Mouse (Mus musculus): Measurements from ENCODE around the gene Apol7a.
A peak's percentile ranks its signal among the peaks of the same experiment; 100 is the strongest.

Gene Apol7a

DNA sequence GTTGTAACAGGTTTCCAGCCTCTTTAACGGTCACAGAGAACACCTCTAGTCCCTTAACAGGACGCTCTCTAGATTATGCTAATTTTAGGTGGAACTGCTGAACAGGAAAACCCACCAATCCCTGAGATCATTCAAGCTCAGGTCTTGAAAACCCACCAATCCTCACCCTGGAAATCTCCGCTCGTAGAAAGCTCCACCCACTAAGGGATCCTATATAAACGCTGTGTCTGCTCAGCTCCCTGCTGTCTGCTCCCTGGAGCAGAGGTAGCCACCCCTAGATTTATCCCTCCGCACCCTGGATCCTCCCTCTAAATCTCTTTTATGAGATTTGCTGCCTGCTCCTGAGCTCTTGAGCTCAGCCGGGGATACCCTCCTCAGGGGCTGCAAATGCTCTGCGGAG, 28.3 kb downstream of the Apol7a start:
- no peak for DNase-seq

GRCm38 (mm10) chr15:77369981-77370380, 28.9 kb downstream of the Apol7a start:
- DNase-seq = no peak

GRCm38 (mm10) chr15:77368818-77369320, 30.0 kb downstream of the Apol7a start:
- DNase-seq = no peak

- DNase-seq = peak; percentile 94 to 95
These were observed 30.8 kb downstream of the Apol7a start for GRCm38 (mm10) chr15:77368148-77368547.

DNA sequence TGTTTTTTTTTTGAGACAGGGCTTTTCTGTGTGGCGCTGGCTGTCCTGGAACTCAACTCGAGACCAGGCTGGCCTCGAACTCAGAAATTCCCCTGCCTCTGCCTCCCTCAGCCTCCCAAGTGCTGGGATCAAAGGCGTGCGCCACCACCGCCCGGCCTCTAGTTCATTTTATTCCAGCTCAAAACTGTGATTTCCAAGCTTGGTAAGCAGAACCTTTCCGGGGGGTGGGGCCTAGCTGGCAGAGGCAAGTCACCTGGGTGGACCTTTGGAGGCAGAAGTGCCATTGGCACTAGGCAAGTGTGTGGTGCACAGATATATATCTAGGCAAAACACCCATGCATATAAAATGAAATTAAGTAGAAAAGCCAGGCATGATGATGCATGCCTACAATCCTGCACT, 31.4 kb downstream of the Apol7a start:
- no peak for DNase-seq

DNA sequence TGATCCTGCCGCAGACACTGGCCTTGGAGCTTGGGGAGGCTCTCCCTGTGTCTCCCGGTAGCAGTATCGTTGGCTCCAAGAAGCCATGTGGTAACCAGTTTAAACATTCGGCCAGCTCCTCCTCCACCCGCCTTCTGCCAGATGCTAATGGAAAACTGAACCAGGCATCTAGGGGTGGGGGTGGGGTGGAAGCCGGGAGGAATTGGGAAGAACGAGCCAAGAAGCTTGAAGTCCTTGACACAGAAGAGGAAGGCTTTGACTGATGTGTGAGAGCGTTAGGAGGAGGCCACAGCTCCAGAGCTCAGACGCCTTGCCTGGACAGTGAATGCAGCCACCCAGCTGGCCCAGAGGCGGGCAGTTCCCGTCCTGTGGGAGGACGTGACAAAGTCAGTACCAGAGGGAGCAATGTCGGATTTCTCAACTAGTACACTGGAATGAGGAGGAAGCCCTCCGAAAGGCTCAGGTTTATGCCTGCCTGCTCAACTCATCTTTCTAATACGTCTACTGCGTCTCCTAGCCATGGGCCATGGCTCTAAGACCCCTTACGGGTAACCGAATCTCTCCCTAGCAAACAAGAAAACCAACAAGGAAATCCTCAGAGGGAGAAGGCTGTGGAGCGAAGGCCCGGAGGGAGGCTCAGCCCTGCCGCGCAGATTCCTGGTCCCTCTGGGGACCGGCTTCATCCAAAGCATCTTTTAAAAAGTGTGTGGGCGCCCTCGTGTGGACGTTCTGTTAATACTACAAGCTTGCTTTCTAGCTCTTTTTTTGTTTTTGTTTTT, 32.0 kb downstream of the Apol7a start:
- peak; percentile 82 to 83 for DNase-seq

- DNase-seq = peak in 1 of 2 experiments; percentile 38
These were observed 33.0 kb downstream of the Apol7a start for GRCm38 (mm10) chr15:77365700-77366570.

DNA sequence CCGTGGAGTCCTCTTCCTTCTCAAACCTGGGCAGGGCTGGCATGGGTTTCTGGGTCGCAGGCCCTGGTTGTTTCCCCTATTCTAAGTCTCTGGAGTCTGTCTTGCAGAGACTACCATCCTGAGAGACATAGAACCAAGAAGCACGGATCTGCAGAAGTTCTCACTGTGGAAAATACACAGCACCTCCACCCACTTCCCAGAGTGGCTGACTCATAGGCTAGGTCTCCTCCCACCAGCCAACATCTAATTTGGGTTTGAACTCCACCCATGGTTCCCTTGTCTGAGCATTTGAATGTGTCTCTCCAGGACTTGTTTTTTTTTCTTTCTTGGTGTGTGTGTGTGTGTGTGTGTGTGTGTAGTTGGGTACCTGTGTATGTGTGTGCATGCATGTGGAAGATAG, 34.9 kb downstream of the Apol7a start:
- no peak for DNase-seq

GRCm38 (mm10) chr15:77363578-77363977, 35.3 kb downstream of the Apol7a start:
- no peak for DNase-seq

DNA sequence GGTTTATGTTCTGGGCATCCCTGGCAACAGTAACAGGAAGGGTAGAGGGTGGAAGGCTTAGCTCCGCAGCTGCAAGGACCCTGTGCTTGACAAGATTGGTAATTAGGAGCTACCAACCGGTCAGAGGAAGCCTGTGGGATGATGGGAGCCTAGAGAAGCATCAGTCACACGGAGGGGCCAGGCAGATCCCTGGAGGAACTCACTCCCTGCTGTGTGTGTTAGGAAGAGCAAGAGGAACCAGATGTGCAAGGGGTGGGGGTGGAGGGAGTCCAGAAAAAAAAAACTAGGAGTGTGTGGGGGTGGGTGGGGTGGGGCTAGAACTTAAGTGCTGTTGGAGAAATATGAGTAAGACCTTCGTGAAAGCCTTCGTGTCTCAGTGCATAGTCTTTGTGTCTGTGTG, 36.0 kb downstream of the Apol7a start:
- DNase-seq = no peak

DNA sequence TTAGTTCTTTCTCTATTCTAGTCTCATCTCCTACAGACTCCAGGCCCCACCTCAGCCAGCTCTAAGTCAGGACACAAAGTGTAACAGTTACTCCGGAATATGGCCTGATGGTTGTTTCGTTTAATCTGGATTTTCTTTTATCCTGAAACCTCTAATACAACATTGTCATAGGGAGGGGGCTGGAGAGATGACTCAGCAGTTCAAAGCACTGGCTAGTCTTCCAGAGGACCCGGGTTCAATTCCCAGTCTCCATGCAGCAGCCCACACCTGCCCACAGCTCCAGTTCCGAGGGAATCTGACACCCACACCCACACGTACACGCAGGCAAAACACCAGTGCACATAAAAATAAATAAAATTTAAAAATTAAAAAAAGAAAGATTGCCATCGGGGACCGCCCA, 39.0 kb downstream of the Apol7a start:
- no peak for DNase-seq

DNA sequence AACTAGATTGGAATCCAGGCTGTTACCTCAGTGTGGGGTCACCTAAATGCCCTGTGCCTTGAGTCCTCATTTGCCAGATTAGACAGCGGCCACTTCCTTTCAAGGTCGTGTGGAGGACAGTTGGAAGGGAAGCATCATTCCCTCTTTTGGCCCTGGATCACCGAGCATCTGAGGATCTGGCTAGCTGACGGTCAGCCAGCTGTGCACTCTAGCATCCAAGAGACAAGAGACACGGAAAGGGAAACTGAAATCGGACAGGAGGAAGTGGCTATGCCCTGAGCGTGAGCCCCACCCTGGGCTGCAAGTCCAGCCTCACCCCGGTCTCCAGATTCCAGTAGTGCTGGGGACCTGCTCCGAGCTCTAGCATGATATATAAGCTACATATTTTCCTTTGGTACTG, 39.4 kb downstream of the Apol7a start:
- peak in 1 of 2 experiments; percentile 37 for DNase-seq

DNA sequence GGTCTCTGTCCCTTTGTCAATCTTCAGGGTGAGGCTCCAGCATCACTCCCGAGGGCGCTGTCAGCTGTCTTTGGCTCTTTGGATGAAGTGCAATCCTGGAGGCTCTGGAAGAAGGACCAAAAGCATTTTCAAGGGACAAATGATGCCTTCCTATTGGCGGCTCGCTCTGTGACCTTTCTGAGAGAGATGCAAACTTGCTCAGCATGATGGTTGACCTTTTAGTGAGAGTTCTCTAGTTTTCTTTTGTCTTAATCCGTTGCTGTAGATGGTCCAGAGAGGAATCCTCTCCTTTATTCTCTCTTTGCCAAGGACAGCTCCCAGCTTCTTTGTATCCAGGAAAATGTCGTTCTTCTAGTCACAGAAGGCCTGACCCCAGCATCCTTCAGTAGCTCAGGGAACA, 39.8 kb downstream of the Apol7a start:
- no peak for DNase-seq

- DNase-seq = peak; percentile 88 to 89
These were observed 40.4 kb downstream of the Apol7a start for GRCm38 (mm10) chr15:77358320-77359040.

DNA sequence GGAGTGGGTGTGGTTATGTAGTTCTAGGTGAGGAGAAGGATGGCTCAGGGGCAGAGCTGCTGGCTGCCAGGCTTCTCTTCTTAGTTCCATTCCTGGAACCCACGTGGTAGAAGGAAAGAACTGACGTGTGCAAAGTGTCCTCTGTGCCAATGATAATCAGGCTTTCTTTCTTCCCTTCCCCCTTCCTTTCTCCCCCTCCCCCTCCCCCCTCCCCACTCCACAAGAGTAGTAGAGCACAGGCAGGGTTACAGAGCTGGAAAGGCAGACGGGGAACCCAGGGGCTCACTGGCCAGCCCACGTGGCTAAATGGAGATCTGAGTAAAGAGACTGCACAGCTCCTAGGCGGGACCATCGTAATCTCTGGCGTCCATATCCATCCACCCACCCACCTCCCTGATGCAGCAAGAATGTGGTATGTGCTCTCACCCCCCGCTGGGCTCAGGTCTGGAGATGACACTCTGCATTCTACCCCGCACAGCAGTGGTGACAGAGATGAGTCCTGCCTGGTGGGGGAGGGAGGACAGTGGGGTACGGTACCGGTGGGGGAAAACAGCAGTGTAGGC, 42.6 kb downstream of the Apol7a start:
- DNase-seq = no peak

DNA sequence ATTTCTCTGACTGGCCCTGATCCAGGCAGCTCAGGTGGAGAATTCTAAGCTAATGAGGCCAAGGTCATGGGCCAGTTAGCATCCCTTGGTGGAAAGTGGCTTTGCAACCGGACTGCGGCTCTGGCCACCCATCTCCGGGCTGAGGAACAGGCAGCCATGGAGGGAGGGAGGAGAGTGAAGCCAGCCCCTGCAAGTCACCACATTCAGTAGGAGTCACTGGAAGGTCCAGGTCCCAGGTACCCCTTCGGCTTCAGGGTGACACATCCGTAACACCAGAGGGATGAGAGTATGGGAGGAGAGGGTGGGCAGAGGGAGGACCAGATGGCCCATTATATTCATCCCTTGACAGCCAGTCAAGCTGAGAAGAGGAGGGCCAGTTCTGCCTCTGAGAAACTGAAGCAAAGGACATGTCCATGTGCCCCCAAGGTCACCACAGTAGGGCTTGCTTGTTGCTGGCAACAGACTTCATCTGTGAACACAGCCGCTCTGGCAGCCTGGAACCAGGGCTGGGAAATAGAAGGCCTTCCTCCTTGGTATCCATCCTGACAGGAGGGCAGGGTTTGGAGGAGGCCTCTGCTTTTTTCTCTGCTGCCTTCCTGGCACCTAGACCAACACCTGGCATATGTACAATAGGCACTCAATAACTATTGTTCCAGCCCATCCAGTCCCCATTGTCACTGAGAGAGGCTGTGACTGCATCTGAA, 43.9 kb downstream of the Apol7a start:
- DNase-seq = no peak

DNA sequence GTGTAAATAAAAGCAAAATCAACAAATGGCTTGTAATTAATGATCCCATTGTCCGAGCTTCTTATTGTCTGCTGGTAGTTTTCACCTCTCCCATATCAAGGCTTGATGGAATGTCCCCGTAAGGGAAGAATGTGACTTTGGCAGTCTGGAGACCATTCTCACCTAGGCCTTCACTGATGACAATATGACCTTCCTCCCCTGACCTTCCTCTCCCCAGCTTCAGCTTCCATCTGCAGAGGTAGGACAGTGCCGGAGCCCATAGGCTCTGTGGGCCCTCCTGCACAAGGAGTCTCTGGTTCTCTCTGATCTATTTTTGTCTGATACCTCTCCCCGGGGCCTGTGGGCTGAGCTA, 44.4 kb downstream of the Apol7a start:
- DNase-seq = no peak

DNA sequence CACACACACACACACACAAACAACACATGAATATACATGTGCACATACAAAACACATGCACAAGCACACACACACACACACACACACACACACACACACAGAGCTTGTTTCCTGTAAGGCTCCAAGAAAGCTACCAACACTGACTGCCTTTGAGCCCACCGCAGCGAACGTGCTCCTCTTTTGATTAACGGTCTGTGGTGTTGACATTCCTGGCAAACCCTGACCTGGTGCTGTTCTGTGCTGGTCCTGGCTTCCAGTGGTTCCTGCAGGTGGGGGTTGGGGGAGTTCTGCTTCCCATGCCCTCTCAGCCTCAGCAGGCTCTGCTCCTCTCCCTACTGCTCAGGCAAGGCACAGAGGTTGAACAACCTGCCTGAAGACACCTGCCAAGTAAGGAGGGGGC, 45.1 kb downstream of the Apol7a start:
- no peak for DNase-seq

DNA sequence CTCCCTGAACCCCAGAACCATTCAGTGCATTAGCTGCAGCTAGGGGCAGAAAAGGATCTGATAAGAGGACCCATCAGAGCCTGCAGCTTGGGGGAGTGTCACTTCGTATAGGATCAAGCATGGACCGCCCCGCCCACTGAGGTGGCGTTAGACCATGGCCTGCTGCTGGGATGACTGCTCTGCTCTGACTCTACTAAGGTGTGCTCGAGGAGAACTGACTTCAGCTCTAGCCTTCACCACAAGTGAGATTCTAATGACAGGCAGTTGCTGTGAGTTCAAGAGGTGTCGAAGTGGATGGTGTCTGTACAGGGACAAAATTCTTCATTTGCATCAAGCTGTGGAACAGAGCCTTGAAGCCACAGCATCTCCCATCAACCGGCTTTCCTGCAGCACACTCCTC, 46.0 kb downstream of the Apol7a start:
- DNase-seq = no peak

- no peak for DNase-seq
These were observed 48.8 kb downstream of the Apol7a start for GRCm38 (mm10) chr15:77350117-77350516.

DNA sequence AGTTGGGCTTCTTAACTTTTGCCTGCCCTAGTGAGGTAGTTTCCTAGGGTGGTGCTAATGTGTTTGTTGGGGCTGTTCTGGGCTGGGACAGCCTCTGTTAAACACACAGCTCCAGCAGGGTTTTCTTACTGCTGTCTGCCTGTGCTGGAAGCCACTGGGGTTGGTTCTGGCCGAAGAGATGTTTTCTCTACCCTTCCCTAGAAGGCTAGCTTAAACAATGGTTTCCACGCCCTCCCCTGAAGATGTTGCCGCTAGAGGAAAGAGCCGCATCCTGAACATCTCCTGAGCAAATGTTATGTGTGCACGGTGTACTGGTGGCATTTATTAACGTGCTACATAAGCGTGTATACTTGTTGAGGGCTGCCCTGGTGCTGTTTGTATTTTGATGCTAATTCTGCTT, 50.8 kb downstream of the Apol7a start:
- no peak for DNase-seq
